Mouse (Mus musculus) neural tube, embryonic 15.5 days (tissue): ENCODE measurements at regions not wholly inside any gene's neighbourhood (a gene's known extent, or its start where the extent isn't known, plus 50 kb on each side); places are given as distances from the start of the nearest gene placed in this dataset.

Experiments
- ATAC-seq: fragments of 200-750 bp; cut with Nextera tagmentation; 2 replicates; pipeline ENCODE4 v1.8.0; 2017; ENCODE audit warnings: mild to moderate bottlenecking, moderate TSS enrichment, moderate library complexity; ENCODE audit not compliant: low FRiP score
- H3K27ac ChIP-seq: fragments of 300-500 bp; sonication (generic); replicated peaks from 2 replicates; pipeline ENCODE4 v1.5.1; 2015; ENCODE audit warnings: mild to moderate bottlenecking, inconsistent platforms
- H3K27me3 ChIP-seq: fragments of 300-500 bp; sonication (generic); replicated peaks from 2 replicates; pipeline ENCODE4 v1.6.1; 2015; ENCODE audit warnings: inconsistent platforms
- H3K36me3 ChIP-seq: fragments of 300-500 bp; sonication (generic); 2 replicates; pipeline ENCODE4 v1.6.1; 2015; ENCODE audit warnings: inconsistent platforms
- H3K4me1 ChIP-seq: fragments of 300-500 bp; sonication (generic); 2 replicates; pipeline ENCODE4 v1.6.1; 2015; ENCODE audit warnings: inconsistent platforms
- H3K4me2 ChIP-seq: fragments of 300-500 bp; sonication (generic); 2 replicates; pipeline ENCODE4 v1.6.1; 2015; ENCODE audit warnings: inconsistent platforms, mild to moderate bottlenecking, moderate library complexity
- H3K4me3 ChIP-seq: fragments of 300-500 bp; sonication (generic); replicated peaks from 2 replicates; pipeline ENCODE4 v1.5.1; 2015; ENCODE audit warnings: mild to moderate bottlenecking, inconsistent platforms
- H3K9ac ChIP-seq: fragments of 300-500 bp; sonication (generic); replicated peaks from 2 replicates; pipeline ENCODE4 v1.6.1; 2015; ENCODE audit warnings: mild to moderate bottlenecking, inconsistent platforms
- H3K9me3 ChIP-seq: fragments of 300-500 bp; sonication (generic); replicated peaks from 2 replicates; pipeline ENCODE4 v1.6.1; 2016; ENCODE audit warnings: inconsistent platforms
- WGBS: fragments of 180-500 bp; shearing (Covaris S2); methylation state at CpG from one replicate; pipeline ENCODE4 v1.1.7; 2015; ENCODE audit warnings: mixed read lengths; 5-methylcytosine and 5-hydroxymethylcytosine counted together

DNA sequence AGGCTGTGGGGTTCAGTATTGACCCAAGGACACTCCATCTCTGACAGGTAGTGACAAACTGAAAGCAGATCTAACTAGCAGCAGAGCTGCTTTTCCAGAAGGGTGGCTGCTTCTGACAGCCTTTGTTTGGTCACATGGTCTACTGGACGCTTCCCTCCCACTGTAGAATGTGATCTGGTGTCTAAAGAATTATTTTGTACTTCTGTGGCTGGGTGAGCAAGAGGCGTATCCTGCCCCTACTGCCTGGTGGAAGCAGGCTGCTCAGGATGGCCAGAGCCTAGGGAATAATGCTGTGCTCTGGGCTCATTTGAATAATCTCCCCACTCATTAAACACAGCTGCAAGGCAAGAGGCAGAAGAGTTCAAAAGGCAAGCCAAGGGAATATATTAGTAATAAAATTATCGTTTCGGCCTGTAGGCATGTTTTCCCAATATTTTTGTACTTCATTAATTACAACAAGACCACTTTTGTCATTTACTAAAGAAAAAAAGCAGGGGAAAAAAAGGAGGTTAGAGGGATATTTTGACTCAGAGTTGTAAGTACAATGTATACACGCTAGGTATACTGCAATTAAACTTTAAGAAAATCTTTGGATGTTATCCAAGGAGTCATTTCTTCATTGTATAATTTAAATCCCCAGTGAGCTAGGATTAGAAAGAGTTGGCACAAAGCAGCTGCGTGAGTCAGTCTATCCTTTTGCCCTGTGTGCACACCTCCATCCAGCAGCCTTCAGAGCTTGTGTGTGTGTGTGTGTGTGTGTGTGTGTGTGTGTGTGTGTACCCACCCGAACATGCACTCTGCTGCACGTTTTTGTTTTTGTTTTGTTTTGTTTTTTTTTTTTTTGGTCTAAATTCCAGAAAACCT is 504.3 kb upstream of the Tmpo start:
- Histone ChIP-seq H3K9me3 (no peaks in the 10 kb centered on the region), H3K4me1 (peaks cover 11% of the 10 kb centered on the region), H3K36me3 (no peaks in the 10 kb centered on the region), H3K4me3 (no peak overlapping the region), H3K4me2 (peak overlapping the region; percentile 32), H3K27ac (peak overlapping the region; percentile 19; the same call in 1 of the 2 replicates), H3K27me3 (no peaks in the 10 kb centered on the region), H3K9ac (no peak overlapping the region)
- 30% methylated on average over 8 of the region's 8 CpGs for WGBS
- no peak; the same call in 1 of the 2 replicates for ATAC-seq

DNA sequence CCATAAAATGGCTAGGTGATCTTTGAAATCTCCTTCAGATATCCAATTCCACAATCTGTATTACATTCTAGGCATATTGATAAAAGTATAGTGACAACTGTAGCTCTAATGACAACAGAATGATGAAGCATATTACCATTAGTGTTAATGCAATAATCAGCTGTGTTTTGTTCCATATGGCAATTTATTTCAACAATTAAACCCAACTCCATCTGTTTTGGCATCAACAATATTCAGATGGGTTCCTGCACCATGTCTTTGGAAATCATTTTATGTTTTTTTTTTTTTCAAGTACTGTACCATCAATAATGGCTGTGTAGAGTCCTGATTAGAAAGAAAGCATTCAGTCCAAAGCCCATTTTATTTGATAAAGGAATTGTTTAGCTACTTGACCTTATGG is 498.5 kb upstream of the Tmpo start:
- Histone ChIP-seq H3K27ac (no peak overlapping the region), H3K9ac (no peak overlapping the region), H3K4me1 (no peaks in the 10 kb centered on the region), H3K27me3 (no peaks in the 10 kb centered on the region), H3K4me2 (no peak overlapping the region), H3K9me3 (no peaks in the 10 kb centered on the region), H3K36me3 (no peaks in the 10 kb centered on the region), H3K4me3 (no peak overlapping the region)
- ATAC-seq: no peak

DNA sequence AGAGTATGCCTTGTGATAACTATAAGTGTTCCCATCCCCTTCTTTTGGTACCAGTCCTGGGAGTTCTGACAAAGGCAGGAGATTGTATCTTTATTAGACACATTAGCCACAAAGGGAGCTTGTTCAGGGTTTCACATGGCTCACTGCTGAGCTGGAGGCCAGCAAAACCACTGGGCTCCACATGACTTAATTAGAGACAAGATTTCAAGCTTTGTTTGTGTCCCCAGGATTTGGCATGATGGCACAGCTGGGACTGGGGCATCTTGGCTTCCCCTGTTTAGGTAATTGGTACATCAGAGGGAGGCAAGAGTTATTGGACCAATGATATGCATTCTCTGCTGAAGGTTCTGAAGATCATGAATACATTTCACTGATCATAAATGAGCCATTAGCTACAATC is 456.8 kb upstream of the Tmpo start:
- H3K36me3 ChIP-seq: no peaks in the 10 kb centered on the region
- H3K4me3 ChIP-seq: no peak overlapping the region
- H3K9ac ChIP-seq: no peak overlapping the region
- no peaks in the 10 kb centered on the region for H3K27me3 ChIP-seq
- no peaks in the 10 kb centered on the region for H3K9me3 ChIP-seq
- no peak overlapping the region for H3K4me2 ChIP-seq
- H3K27ac ChIP-seq: no peak overlapping the region
- ATAC-seq: no peak
- H3K4me1 ChIP-seq: 0 out of 2 replicates have a peak, but pooled peaks cover 3% of the 10 kb centered on the region

DNA sequence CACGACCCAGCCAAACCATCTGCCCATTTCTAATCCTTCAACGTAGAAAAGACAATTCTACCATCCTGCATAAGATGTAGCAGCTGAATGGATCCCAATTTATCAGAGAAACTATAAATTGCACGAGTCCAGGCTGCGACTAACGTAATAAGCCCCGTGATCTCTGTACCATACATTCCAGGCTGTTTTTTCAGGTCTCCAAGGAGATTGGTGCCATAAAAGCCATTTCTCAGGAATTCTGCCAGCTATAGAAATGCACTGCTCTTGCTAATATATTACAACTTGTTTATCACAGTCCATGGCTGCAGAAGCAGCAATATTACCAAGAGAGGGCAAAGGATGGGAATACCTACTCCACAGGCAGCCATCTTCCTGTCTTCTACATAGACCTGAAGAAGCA is 447.6 kb upstream of the Tmpo start:
- Histone ChIP-seq H3K4me1 (peaks cover 11% of the 10 kb centered on the region), H3K4me2 (peak overlapping the region; percentile 6; the same call in 1 of the 2 replicates), H3K9me3 (no peaks in the 10 kb centered on the region), H3K9ac (no peak overlapping the region), H3K27me3 (no peaks in the 10 kb centered on the region), H3K36me3 (no peaks in the 10 kb centered on the region), H3K4me3 (no peak overlapping the region), H3K27ac (0 out of 2 replicates have a peak overlapping the region, but pooled peaks have one; percentile 33)
- 10% methylated on average over 6 of the region's 6 CpGs for WGBS
- no peak for ATAC-seq

GRCm38 (mm10) chr10:91622281-91622680 is 441.2 kb upstream of the Tmpo start:
- H3K4me3 ChIP-seq: no peak overlapping the region
- ATAC-seq: no peak
- H3K9me3 ChIP-seq: no peaks in the 10 kb centered on the region
- no peak overlapping the region for H3K9ac ChIP-seq
- H3K4me1 ChIP-seq: no peaks in the 10 kb centered on the region
- no peaks in the 10 kb centered on the region for H3K36me3 ChIP-seq
- H3K27ac ChIP-seq: no peak overlapping the region
- H3K4me2 ChIP-seq: no peak overlapping the region
- WGBS: 75% methylated on average over 2 of the region's 2 CpGs
- no peaks in the 10 kb centered on the region for H3K27me3 ChIP-seq

GRCm38 (mm10) chr10:91613794-91614479 is 432.8 kb upstream of the Tmpo start:
- H3K9ac ChIP-seq: no peak overlapping the region
- no peak overlapping the region for H3K4me2 ChIP-seq
- 49% methylated on average over 8 of the region's 8 CpGs for WGBS
- peaks cover 16% of the 10 kb centered on the region for H3K4me1 ChIP-seq
- H3K4me3 ChIP-seq: no peak overlapping the region
- H3K27me3 ChIP-seq: no peaks in the 10 kb centered on the region
- H3K9me3 ChIP-seq: no peaks in the 10 kb centered on the region
- no peak overlapping the region for H3K27ac ChIP-seq
- no peak for ATAC-seq
- H3K36me3 ChIP-seq: no peaks in the 10 kb centered on the region

DNA sequence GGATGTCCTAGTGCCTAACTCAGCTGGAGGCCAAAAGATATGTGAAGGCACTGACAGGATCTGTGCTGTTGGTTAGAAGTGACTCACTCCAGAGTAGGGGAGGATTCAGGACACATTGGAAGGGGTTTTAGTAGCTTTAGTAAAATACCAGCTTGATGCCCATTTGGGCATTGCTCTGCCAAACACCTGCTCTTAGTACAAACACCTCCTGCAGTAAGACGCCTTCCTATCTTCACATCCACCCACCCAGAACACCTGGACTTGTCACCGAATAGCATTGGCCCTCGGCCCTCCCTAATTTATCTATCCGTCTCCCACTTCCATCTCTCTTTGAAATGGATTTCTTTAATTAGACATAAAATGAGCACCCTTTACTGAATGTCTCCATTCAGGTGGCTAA is 430.9 kb upstream of the Tmpo start:
- Histone ChIP-seq H3K36me3 (no peaks in the 10 kb centered on the region), H3K27ac (no peak overlapping the region), H3K4me1 (peaks cover 16% of the 10 kb centered on the region), H3K9me3 (no peaks in the 10 kb centered on the region), H3K9ac (no peak overlapping the region), H3K4me3 (no peak overlapping the region), H3K27me3 (no peaks in the 10 kb centered on the region), H3K4me2 (no peak overlapping the region)
- 72% methylated on average over 4 of the region's 4 CpGs for WGBS
- no peak for ATAC-seq

DNA sequence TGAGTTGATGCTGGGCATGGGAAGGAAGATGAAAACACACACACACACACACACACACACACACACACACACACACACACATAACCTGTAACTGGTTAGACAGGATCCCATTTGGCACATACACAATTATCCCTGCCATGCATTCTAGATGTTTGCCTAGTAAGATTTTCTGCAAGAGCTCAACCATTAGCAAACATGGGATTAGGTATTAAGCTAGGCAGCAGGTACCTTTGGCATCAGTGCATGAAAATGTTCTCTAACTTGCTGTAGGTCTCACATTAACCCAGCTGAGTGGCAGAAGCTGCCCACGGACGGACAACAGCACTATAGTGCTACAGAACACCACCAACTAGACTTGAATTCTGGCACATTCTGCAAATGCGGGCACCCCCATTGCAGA is 413.8 kb upstream of the Tmpo start:
- Histone ChIP-seq H3K27ac (no peak overlapping the region), H3K27me3 (no peaks in the 10 kb centered on the region), H3K4me3 (no peak overlapping the region), H3K4me2 (no peak overlapping the region), H3K36me3 (no peaks in the 10 kb centered on the region), H3K9me3 (no peaks in the 10 kb centered on the region), H3K9ac (no peak overlapping the region), H3K4me1 (peaks cover 17% of the 10 kb centered on the region)
- no peak for ATAC-seq
- 96% methylated on average over 3 of the region's 3 CpGs for WGBS

- peaks cover 17% of the 10 kb centered on the region for H3K4me1 ChIP-seq
- 83% methylated on average over 2 of the region's 2 CpGs for WGBS
- no peak overlapping the region for H3K27ac ChIP-seq
- no peak overlapping the region for H3K4me2 ChIP-seq
- no peak overlapping the region for H3K9ac ChIP-seq
- no peak overlapping the region for H3K4me3 ChIP-seq
- H3K27me3 ChIP-seq: no peaks in the 10 kb centered on the region
- no peak for ATAC-seq
- no peaks in the 10 kb centered on the region for H3K36me3 ChIP-seq
- H3K9me3 ChIP-seq: no peaks in the 10 kb centered on the region
Measured at GRCm38 (mm10) chr10:91593378-91593777, 412.3 kb upstream of the Tmpo start.

DNA sequence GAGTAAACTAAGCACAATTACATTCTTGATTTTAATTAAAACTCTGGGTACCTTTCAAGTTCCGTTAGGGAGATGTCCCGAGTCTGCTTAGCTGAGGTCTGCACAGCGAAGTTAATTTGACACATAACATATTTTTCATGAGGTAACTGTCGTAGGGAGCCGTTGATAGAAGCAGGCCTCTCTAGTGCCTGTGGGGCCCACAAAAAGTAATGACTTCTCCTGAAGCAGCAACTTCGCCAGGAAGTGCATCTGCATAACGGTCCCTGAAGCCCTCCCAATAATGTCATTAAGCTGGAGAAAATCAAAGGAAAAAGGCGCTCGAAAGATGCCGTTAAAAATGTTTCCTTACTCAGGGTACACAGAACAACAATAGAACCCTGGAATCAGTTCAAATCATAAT is 410.7 kb upstream of the Tmpo start:
- no peaks in the 10 kb centered on the region for H3K27me3 ChIP-seq
- peak overlapping the region; percentile 60; the same call in 1 of the 2 replicates for H3K27ac ChIP-seq
- no peak overlapping the region for H3K4me3 ChIP-seq
- H3K36me3 ChIP-seq: no peaks in the 10 kb centered on the region
- 24% methylated on average over 10 of the region's 10 CpGs for WGBS
- H3K9me3 ChIP-seq: no peaks in the 10 kb centered on the region
- peak; percentile 83 for ATAC-seq
- H3K9ac ChIP-seq: no peak overlapping the region
- H3K4me2 ChIP-seq: no peak overlapping the region
- H3K4me1 ChIP-seq: peaks cover 17% of the 10 kb centered on the region

GRCm38 (mm10) chr10:91591398-91591811 is 410.3 kb upstream of the Tmpo start:
- Histone ChIP-seq H3K4me2 (no peak overlapping the region), H3K9ac (no peak overlapping the region), H3K4me1 (peaks cover 17% of the 10 kb centered on the region), H3K27me3 (no peaks in the 10 kb centered on the region), H3K27ac (peak overlapping the region; percentile 15; the same call in 1 of the 2 replicates), H3K4me3 (no peak overlapping the region), H3K9me3 (no peaks in the 10 kb centered on the region), H3K36me3 (no peaks in the 10 kb centered on the region)
- WGBS: 18% methylated on average over 3 of the region's 3 CpGs
- ATAC-seq: peak; percentile 66

DNA sequence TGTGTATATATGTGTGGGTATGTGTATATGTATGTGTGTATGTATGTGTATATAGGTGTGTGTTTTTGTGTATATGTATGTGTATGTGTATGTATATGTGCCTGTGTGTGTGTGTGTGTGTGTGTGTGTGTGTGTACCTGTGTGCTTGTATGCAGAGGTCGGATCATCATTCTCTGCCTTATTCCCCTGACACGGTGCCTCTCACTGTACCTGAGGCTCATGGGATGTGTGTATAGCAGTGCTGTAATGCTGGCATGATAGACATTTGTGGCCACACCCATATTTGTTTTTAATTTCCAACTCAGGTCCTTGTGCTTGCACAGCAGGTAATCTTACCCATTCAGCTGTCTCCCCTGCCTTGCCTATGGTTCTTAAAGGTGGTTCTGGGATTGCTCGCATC is 402.1 kb upstream of the Tmpo start:
- no peaks in the 10 kb centered on the region for H3K36me3 ChIP-seq
- H3K4me2 ChIP-seq: no peak overlapping the region
- WGBS: 97% methylated on average over 3 of the region's 3 CpGs
- no peak overlapping the region for H3K4me3 ChIP-seq
- peaks cover 7% of the 10 kb centered on the region for H3K4me1 ChIP-seq
- H3K9ac ChIP-seq: no peak overlapping the region
- no peak for ATAC-seq
- H3K27me3 ChIP-seq: no peaks in the 10 kb centered on the region
- no peaks in the 10 kb centered on the region for H3K9me3 ChIP-seq
- H3K27ac ChIP-seq: no peak overlapping the region
